Mouse (Mus musculus): ENCODE measurements around the gene Gtpbp3. TPM values are rescaled to one million over a fixed set of nuclear protein-coding genes. Genes with fewer than 3 reads are reported as not detected.

Gtpbp3 gene
- polyA plus RNA-seq, 1 experiment from 2014 or later = 14.8 TPM

DNA sequence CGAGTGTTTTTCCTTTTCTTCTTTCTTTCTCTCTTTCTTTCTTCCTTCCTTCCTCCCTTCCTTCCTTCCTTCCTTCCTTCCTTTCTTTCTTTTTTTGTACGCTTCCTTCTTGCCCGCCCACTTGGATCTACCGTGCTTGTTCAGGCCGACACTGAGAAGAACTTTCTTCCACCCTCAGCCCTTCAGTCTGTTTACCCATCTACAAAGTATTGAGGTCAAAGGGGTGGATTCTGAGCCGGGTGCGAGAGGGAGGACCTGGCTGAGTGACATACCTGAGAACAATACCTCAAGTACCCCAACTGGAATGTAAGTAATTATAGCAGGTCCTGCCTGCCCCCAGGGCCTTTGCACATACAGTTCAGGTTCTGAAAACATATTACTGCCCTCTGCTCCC, 1.8 kb upstream of the Gtpbp3 start:
- WGBS = 6% methylated on average over 7 of the region's 7 CpGs
- H3K4me1 ChIP-seq (ENCODE audit: control insufficient read depth, insufficient read depth, low read length) = peaks cover 24% of the 10 kb centered on the region
- H3K9me3 ChIP-seq (replicated peaks; ENCODE audit: control insufficient read depth, low read length) = no peaks in the 10 kb centered on the region
- no peak for ATAC-seq (ENCODE audit: insufficient read depth, low FRiP score)
- no peaks in the 10 kb centered on the region for H3K27me3 ChIP-seq (ENCODE audit: control insufficient read depth, insufficient read depth, low read length)
- peaks cover 4% of the 10 kb centered on the region; the same call in 1 of the 2 replicates for H3K36me3 ChIP-seq (ENCODE audit: control insufficient read depth, insufficient read depth, low read length)
- H3K4me3 ChIP-seq (replicated peaks; ENCODE audit: low read length) = peak overlapping the region; percentile 83
- H3K4me2 ChIP-seq (ENCODE audit: low read depth, low read length) = peak overlapping the region; percentile 89
- H3K9ac ChIP-seq (ENCODE audit: low read length) = peak overlapping the region; percentile 36; the same call in 1 of the 2 replicates
- H3K27ac ChIP-seq (ENCODE audit: low read length) = 0 out of 2 replicates have a peak overlapping the region, but pooled peaks have one; percentile 29

- Histone ChIP-seq H3K9me3 (replicated peaks; ENCODE audit: control insufficient read depth, low read length) (no peaks in the 10 kb centered on the region), H3K4me1 (ENCODE audit: control insufficient read depth, insufficient read depth, low read length) (peaks cover 24% of the 10 kb centered on the region), H3K9ac (ENCODE audit: low read length) (peak overlapping the region; percentile 89), H3K4me2 (ENCODE audit: low read depth, low read length) (peak overlapping the region; percentile 100), H3K27ac (ENCODE audit: low read length) (peak overlapping the region; percentile 94), H3K36me3 (ENCODE audit: control insufficient read depth, insufficient read depth, low read length) (peaks cover 13% of the 10 kb centered on the region; the same call in 1 of the 2 replicates), H3K27me3 (ENCODE audit: control insufficient read depth, insufficient read depth, low read length) (no peaks in the 10 kb centered on the region), H3K4me3 (replicated peaks; ENCODE audit: low read length) (peak overlapping the region; percentile 95)
- under 1% methylated on average over 22 of the region's 22 CpGs for WGBS
- peak; percentile 91 for ATAC-seq (ENCODE audit: insufficient read depth, low FRiP score)
Observed at GRCm38 (mm10) chr8:71488454-71488853, 551 bp downstream of the Gtpbp3 start.

DNA sequence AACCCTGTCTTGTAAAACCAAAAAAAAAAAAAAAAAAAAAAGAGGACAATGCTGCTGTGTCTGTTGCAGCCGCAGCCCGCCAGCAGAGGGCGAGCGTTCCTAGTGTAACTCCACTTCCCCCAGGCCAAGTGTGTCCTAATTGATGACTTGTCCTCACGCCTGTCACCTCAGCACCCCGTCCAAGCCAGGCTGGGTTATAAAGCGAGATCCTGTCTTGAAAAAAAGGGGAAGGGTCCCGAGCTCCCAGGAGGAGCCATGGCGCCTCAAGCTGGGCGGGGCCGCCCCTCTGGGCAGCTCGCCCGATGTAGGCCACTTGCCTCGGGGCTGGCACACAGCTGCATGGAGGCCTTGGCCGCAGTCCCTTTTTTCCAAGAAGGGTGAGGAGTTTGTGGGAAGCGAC, 7.1 kb downstream of the Gtpbp3 start:
- H3K9me3 ChIP-seq (replicated peaks; ENCODE audit: control insufficient read depth, low read length) = no peaks in the 10 kb centered on the region
- no peaks in the 10 kb centered on the region for H3K27me3 ChIP-seq (ENCODE audit: control insufficient read depth, insufficient read depth, low read length)
- no peak overlapping the region for H3K4me3 ChIP-seq (replicated peaks; ENCODE audit: low read length)
- H3K4me2 ChIP-seq (ENCODE audit: low read depth, low read length) = 0 out of 2 replicates have a peak overlapping the region, but pooled peaks have one; percentile 31
- H3K9ac ChIP-seq (ENCODE audit: low read length) = no peak overlapping the region
- peak; percentile 39 for ATAC-seq (ENCODE audit: insufficient read depth, low FRiP score)
- peak overlapping the region; percentile 38; the same call in 1 of the 2 replicates for H3K27ac ChIP-seq (ENCODE audit: low read length)
- H3K4me1 ChIP-seq (ENCODE audit: control insufficient read depth, insufficient read depth, low read length) = peaks cover 32% of the 10 kb centered on the region
- 24% methylated on average over 16 of the region's 16 CpGs for WGBS
- peaks cover 13% of the 10 kb centered on the region; the same call in 1 of the 2 replicates for H3K36me3 ChIP-seq (ENCODE audit: control insufficient read depth, insufficient read depth, low read length)

- H3K4me2 ChIP-seq (ENCODE audit: low read depth, low read length) = no peak overlapping the region
- H3K9ac ChIP-seq (ENCODE audit: low read length) = no peak overlapping the region
- peaks cover 32% of the 10 kb centered on the region for H3K4me1 ChIP-seq (ENCODE audit: control insufficient read depth, insufficient read depth, low read length)
- H3K9me3 ChIP-seq (replicated peaks; ENCODE audit: control insufficient read depth, low read length) = no peaks in the 10 kb centered on the region
- H3K36me3 ChIP-seq (ENCODE audit: control insufficient read depth, insufficient read depth, low read length) = peaks cover 12% of the 10 kb centered on the region; the same call in 1 of the 2 replicates
- H3K4me3 ChIP-seq (replicated peaks; ENCODE audit: low read length) = no peak overlapping the region
- H3K27ac ChIP-seq (ENCODE audit: low read length) = peak overlapping the region; percentile 56
- WGBS = 82% methylated on average over 5 of the region's 5 CpGs
- no peak for ATAC-seq (ENCODE audit: insufficient read depth, low FRiP score)
- no peaks in the 10 kb centered on the region for H3K27me3 ChIP-seq (ENCODE audit: control insufficient read depth, insufficient read depth, low read length)
Observed at GRCm38 (mm10) chr8:71495811-71496210, 7.9 kb downstream of the Gtpbp3 start.

DNA sequence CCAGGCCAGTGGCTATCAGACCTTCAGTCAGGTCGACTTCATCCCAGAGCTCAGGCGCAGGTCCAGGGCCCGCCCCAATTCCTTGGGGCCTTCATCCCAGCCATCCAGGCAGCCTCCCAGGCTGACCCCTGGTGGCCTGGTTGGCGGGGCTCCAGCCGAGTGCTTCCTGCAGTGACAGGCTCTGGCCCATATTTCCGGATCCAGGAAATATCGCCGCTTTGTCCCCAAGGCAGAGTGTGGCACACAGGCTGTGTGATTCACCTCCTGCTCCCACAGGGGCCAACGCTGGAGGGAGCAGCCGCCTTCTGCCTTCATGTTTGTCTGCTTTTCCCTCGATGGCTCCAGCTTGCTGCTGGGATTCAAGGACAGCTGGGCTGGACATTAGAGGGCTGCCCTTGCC, 8.6 kb downstream of the Gtpbp3 start:
- peaks cover 32% of the 10 kb centered on the region for H3K4me1 ChIP-seq (ENCODE audit: control insufficient read depth, insufficient read depth, low read length)

DNA sequence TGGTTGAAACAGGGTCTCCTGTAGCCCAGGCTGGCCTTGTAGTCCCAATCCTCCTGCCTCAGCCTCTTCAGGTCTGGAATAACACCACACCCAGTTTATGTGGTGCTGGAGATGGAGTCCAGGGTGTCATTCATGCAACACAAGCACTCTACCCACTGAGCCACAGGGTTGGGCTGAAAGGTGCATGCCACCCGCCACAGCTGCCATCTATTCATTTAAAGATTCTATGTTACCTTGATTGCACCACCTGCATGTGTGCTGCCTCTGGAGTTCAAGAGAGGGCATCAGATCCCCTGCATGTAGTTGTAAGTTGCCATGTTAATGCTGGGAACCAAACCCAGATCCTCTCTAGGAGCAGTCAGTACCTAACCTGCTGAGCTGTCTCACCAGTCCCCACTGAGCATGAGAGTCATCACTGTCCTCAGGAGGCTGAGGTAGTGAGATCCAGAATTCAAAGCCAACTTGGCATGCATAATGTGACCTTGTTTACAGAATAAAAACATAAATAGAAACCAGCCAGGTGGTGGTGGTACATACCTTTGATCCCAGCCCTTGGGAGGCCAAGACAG, 9.3 kb downstream of the Gtpbp3 start:
- Histone ChIP-seq H3K36me3 (ENCODE audit: control insufficient read depth, insufficient read depth, low read length) (peaks cover 7% of the 10 kb centered on the region; the same call in 1 of the 2 replicates), H3K9me3 (replicated peaks; ENCODE audit: control insufficient read depth, low read length) (no peaks in the 10 kb centered on the region), H3K4me3 (replicated peaks; ENCODE audit: low read length) (no peak overlapping the region), H3K4me2 (ENCODE audit: low read depth, low read length) (no peak overlapping the region), H3K9ac (ENCODE audit: low read length) (no peak overlapping the region), H3K4me1 (ENCODE audit: control insufficient read depth, insufficient read depth, low read length) (peaks cover 32% of the 10 kb centered on the region), H3K27me3 (ENCODE audit: control insufficient read depth, insufficient read depth, low read length) (no peaks in the 10 kb centered on the region), H3K27ac (ENCODE audit: low read length) (peak overlapping the region; percentile 56)
- ATAC-seq (ENCODE audit: insufficient read depth, low FRiP score) = no peak
- WGBS = 89% methylated on average over 1 of the region's 1 CpGs

More for the DNA sequence above, 8.6 kb downstream of the Gtpbp3 start:
- Histone ChIP-seq H3K27me3 (ENCODE audit: control insufficient read depth, insufficient read depth, low read length) (no peaks in the 10 kb centered on the region), H3K4me2 (ENCODE audit: low read depth, low read length) (no peak overlapping the region), H3K4me3 (replicated peaks; ENCODE audit: low read length) (no peak overlapping the region), H3K36me3 (ENCODE audit: control insufficient read depth, insufficient read depth, low read length) (peaks cover 9% of the 10 kb centered on the region; the same call in 1 of the 2 replicates), H3K9ac (ENCODE audit: low read length) (no peak overlapping the region), H3K9me3 (replicated peaks; ENCODE audit: control insufficient read depth, low read length) (no peaks in the 10 kb centered on the region), H3K27ac (ENCODE audit: low read length) (peak overlapping the region; percentile 56)
- WGBS = 39% methylated on average over 11 of the region's 11 CpGs
- ATAC-seq (ENCODE audit: insufficient read depth, low FRiP score) = peak; percentile 51; the same call in 1 of the 2 replicates

- peaks cover 32% of the 10 kb centered on the region for H3K4me1 ChIP-seq (ENCODE audit: control insufficient read depth, insufficient read depth, low read length)
- H3K9ac ChIP-seq (ENCODE audit: low read length) = peak overlapping the region; percentile 52
- no peak for ATAC-seq (ENCODE audit: insufficient read depth, low FRiP score)
- no peak overlapping the region for H3K4me2 ChIP-seq (ENCODE audit: low read depth, low read length)
- H3K4me3 ChIP-seq (replicated peaks; ENCODE audit: low read length) = no peak overlapping the region
- WGBS = 26% methylated on average over 15 of the region's 15 CpGs
- peak overlapping the region; percentile 62 for H3K27ac ChIP-seq (ENCODE audit: low read length)
- H3K9me3 ChIP-seq (replicated peaks; ENCODE audit: control insufficient read depth, low read length) = no peaks in the 10 kb centered on the region
- no peaks in the 10 kb centered on the region; the same call in 1 of the 2 replicates for H3K36me3 ChIP-seq (ENCODE audit: control insufficient read depth, insufficient read depth, low read length)
- H3K27me3 ChIP-seq (ENCODE audit: control insufficient read depth, insufficient read depth, low read length) = no peaks in the 10 kb centered on the region
Observed at GRCm38 (mm10) chr8:71497881-71498501, 10.1 kb downstream of the Gtpbp3 start.

DNA sequence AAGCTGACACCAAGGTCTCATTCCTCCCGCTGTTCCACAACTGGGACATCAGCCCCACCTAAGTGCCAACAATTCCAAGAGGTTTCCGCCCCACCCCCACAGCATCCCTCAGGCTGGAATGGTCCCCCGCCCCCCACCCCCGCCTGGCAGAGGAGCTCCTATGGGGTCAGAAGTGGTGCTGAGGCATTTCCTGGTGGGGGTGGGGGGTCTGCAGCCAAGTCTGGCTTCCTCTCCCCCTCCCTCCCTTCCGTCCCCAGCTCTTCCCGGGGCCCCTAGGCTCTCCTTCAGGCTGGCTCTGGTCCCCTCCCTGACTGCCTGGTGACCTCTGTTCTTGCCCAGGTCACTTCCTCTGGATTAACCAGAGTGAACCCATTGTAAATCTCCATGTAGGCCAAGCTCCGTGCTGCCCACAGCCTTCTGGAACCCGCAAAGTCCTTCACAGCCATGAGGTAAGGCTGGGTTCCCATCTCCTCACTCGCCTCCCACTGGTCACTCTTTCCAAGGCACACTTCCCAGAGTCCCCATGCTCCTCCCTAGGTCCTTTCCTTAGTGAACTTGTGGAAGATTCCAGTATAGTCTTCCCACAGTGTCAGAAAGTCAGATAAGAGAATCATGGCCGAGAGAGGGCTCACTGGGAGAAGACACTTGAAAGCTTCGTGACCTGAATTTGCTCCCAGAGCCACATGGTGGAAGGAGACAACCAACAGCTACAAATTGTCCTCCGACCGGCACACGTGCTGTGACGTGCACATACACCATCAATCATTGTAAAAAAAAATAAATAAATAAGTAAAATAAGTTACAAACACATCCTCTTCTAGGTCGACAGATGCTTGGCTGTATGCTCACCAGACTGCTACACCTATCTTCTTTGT, 11.2 kb downstream of the Gtpbp3 start:
- no peaks in the 10 kb centered on the region for H3K36me3 ChIP-seq (ENCODE audit: control insufficient read depth, insufficient read depth, low read length)
- 26% methylated on average over 16 of the region's 16 CpGs for WGBS
- peak overlapping the region; percentile 62; the same call in 1 of the 2 replicates for H3K27ac ChIP-seq (ENCODE audit: low read length)
- H3K4me3 ChIP-seq (replicated peaks; ENCODE audit: low read length) = no peak overlapping the region
- no peak overlapping the region for H3K9ac ChIP-seq (ENCODE audit: low read length)
- ATAC-seq (ENCODE audit: insufficient read depth, low FRiP score) = 0 out of 2 replicates have a peak, but pooled peaks have one; percentile 9
- no peaks in the 10 kb centered on the region for H3K9me3 ChIP-seq (replicated peaks; ENCODE audit: control insufficient read depth, low read length)
- peaks cover 32% of the 10 kb centered on the region for H3K4me1 ChIP-seq (ENCODE audit: control insufficient read depth, insufficient read depth, low read length)
- no peak overlapping the region for H3K4me2 ChIP-seq (ENCODE audit: low read depth, low read length)
- H3K27me3 ChIP-seq (ENCODE audit: control insufficient read depth, insufficient read depth, low read length) = no peaks in the 10 kb centered on the region

All from stomach, embryonic 16.5 days (tissue).